Mouse (Mus musculus): Measurements from ENCODE around the gene Ttyh2. TPM values are rescaled to one million over a fixed set of nuclear protein-coding genes. Genes with fewer than 3 reads are reported as not detected.

The Ttyh2 gene
- polyA plus RNA-seq, 1 experiment from 2014 or later: 73.4 TPM

- ATAC-seq: no peak
These were observed 19.8 kb upstream of the Ttyh2 start for GRCm38 (mm10) chr11:114655350-114656008.

GRCm38 (mm10) chr11:114656994-114657644, 18.1 kb upstream of the Ttyh2 start:
- H3K36me3 ChIP-seq (ENCODE audit: control insufficient read depth, insufficient read depth): no peaks in the 10 kb centered on the region
- no peaks in the 10 kb centered on the region for H3K4me1 ChIP-seq (replicated peaks; ENCODE audit: control insufficient read depth, insufficient read depth, low read length)
- WGBS: 29% methylated on average over 21 of the region's 27 CpGs
- ATAC-seq: no peak
- H3K27me3 ChIP-seq (replicated peaks; ENCODE audit: control insufficient read depth, insufficient read depth, low read length): peaks cover 18% of the 10 kb centered on the region; the same call in 1 of the 2 replicates
- no peak overlapping the region for H3K9ac ChIP-seq (ENCODE audit: low read depth, low read length)
- no peak overlapping the region for H3K27ac ChIP-seq (ENCODE audit: low read depth, low read length)
- no peaks in the 10 kb centered on the region for H3K9me3 ChIP-seq (ENCODE audit: control insufficient read depth)
- H3K4me3 ChIP-seq (ENCODE audit: low read depth, low read length): no peak overlapping the region
- no peak for TF ChIP-seq CTCF (IDR thresholded peaks at IDR 0.05; ENCODE audit: low read depth)
- no peak overlapping the region for H3K4me2 ChIP-seq (replicated peaks; ENCODE audit: low read depth)

More at GRCm38 (mm10) chr11:114655350-114656008, 19.8 kb upstream of the Ttyh2 start:
- Histone ChIP-seq H3K4me1 (replicated peaks; ENCODE audit: control insufficient read depth, insufficient read depth, low read length) (no peaks in the 10 kb centered on the region), H3K4me2 (replicated peaks; ENCODE audit: low read depth) (no peak overlapping the region), H3K9me3 (ENCODE audit: control insufficient read depth) (no peaks in the 10 kb centered on the region), H3K9ac (ENCODE audit: low read depth, low read length) (no peak overlapping the region), H3K36me3 (ENCODE audit: control insufficient read depth, insufficient read depth) (no peaks in the 10 kb centered on the region), H3K27ac (ENCODE audit: low read depth, low read length) (no peak overlapping the region), H3K27me3 (replicated peaks; ENCODE audit: control insufficient read depth, insufficient read depth, low read length) (peaks cover 18% of the 10 kb centered on the region; the same call in 1 of the 2 replicates), H3K4me3 (ENCODE audit: low read depth, low read length) (no peak overlapping the region)
- no peak for TF ChIP-seq CTCF (IDR thresholded peaks at IDR 0.05; ENCODE audit: low read depth)
- WGBS: 82% methylated on average over 7 of the region's 7 CpGs

- Histone ChIP-seq H3K27ac (ENCODE audit: low read depth, low read length) (no peak overlapping the region), H3K36me3 (ENCODE audit: control insufficient read depth, insufficient read depth) (no peaks in the 10 kb centered on the region), H3K4me3 (ENCODE audit: low read depth, low read length) (no peak overlapping the region), H3K9ac (ENCODE audit: low read depth, low read length) (no peak overlapping the region), H3K4me2 (replicated peaks; ENCODE audit: low read depth) (no peak overlapping the region), H3K9me3 (ENCODE audit: control insufficient read depth) (no peaks in the 10 kb centered on the region), H3K4me1 (replicated peaks; ENCODE audit: control insufficient read depth, insufficient read depth, low read length) (no peaks in the 10 kb centered on the region), H3K27me3 (replicated peaks; ENCODE audit: control insufficient read depth, insufficient read depth, low read length) (0 out of 2 replicates have a peak, but pooled peaks cover 12% of the 10 kb centered on the region)
- WGBS: 16% methylated on average over 7 of the region's 7 CpGs
- no peak for ATAC-seq
- peak; percentile 73 for TF ChIP-seq CTCF (IDR thresholded peaks at IDR 0.05; ENCODE audit: low read depth)
These were observed 17.5 kb upstream of the Ttyh2 start for GRCm38 (mm10) chr11:114657737-114658136.

- H3K4me1 ChIP-seq (replicated peaks; ENCODE audit: control insufficient read depth, insufficient read depth, low read length): no peaks in the 10 kb centered on the region
- WGBS: 84% methylated on average over 14 of the region's 14 CpGs
- TF ChIP-seq CTCF (IDR thresholded peaks at IDR 0.05; ENCODE audit: low read depth): no peak
These were observed 13.1 kb upstream of the Ttyh2 start for GRCm38 (mm10) chr11:114662161-114662560.

GRCm38 (mm10) chr11:114662746-114663362, 12.4 kb upstream of the Ttyh2 start:
- Histone ChIP-seq H3K27me3 (replicated peaks; ENCODE audit: control insufficient read depth, insufficient read depth, low read length) (0 out of 2 replicates have a peak, but pooled peaks cover 9% of the 10 kb centered on the region), H3K4me3 (ENCODE audit: low read depth, low read length) (no peak overlapping the region), H3K4me2 (replicated peaks; ENCODE audit: low read depth) (no peak overlapping the region), H3K9ac (ENCODE audit: low read depth, low read length) (no peak overlapping the region), H3K4me1 (replicated peaks; ENCODE audit: control insufficient read depth, insufficient read depth, low read length) (no peaks in the 10 kb centered on the region), H3K9me3 (ENCODE audit: control insufficient read depth) (no peaks in the 10 kb centered on the region), H3K36me3 (ENCODE audit: control insufficient read depth, insufficient read depth) (no peaks in the 10 kb centered on the region), H3K27ac (ENCODE audit: low read depth, low read length) (no peak overlapping the region)
- TF ChIP-seq CTCF (IDR thresholded peaks at IDR 0.05; ENCODE audit: low read depth): peak; percentile 79
- WGBS: 30% methylated on average over 6 of the region's 6 CpGs
- no peak for ATAC-seq

More at GRCm38 (mm10) chr11:114662161-114662560, 13.1 kb upstream of the Ttyh2 start:
- Histone ChIP-seq H3K4me3 (ENCODE audit: low read depth, low read length) (no peak overlapping the region), H3K27me3 (replicated peaks; ENCODE audit: control insufficient read depth, insufficient read depth, low read length) (0 out of 2 replicates have a peak, but pooled peaks cover 13% of the 10 kb centered on the region), H3K27ac (ENCODE audit: low read depth, low read length) (no peak overlapping the region), H3K4me2 (replicated peaks; ENCODE audit: low read depth) (no peak overlapping the region), H3K9ac (ENCODE audit: low read depth, low read length) (no peak overlapping the region), H3K36me3 (ENCODE audit: control insufficient read depth, insufficient read depth) (no peaks in the 10 kb centered on the region), H3K9me3 (ENCODE audit: control insufficient read depth) (no peaks in the 10 kb centered on the region)
- ATAC-seq: no peak

- 79% methylated on average over 7 of the region's 7 CpGs for WGBS
- Histone ChIP-seq H3K9me3 (ENCODE audit: control insufficient read depth) (no peaks in the 10 kb centered on the region), H3K27me3 (replicated peaks; ENCODE audit: control insufficient read depth, insufficient read depth, low read length) (0 out of 2 replicates have a peak, but pooled peaks cover 9% of the 10 kb centered on the region), H3K4me3 (ENCODE audit: low read depth, low read length) (no peak overlapping the region), H3K27ac (ENCODE audit: low read depth, low read length) (no peak overlapping the region), H3K4me1 (replicated peaks; ENCODE audit: control insufficient read depth, insufficient read depth, low read length) (no peaks in the 10 kb centered on the region), H3K36me3 (ENCODE audit: control insufficient read depth, insufficient read depth) (no peaks in the 10 kb centered on the region), H3K4me2 (replicated peaks; ENCODE audit: low read depth) (no peak overlapping the region), H3K9ac (ENCODE audit: low read depth, low read length) (no peak overlapping the region)
- no peak for ATAC-seq
- TF ChIP-seq CTCF (IDR thresholded peaks at IDR 0.05; ENCODE audit: low read depth): no peak
These were observed 11.1 kb upstream of the Ttyh2 start for GRCm38 (mm10) chr11:114664164-114664563.
